Mouse (Mus musculus) megakaryocyte-erythroid progenitor cell, adult 5-6 weeks (primary cell): ENCODE data around the gene Insl6. TPM values are rescaled to one million over a fixed set of nuclear protein-coding genes. Genes with fewer than 3 reads are reported as not detected.

Experiments used
- ATAC-seq: replicated peaks from 2 replicates; pipeline ENCODE4 v1.8.0; 2016; ENCODE audit warnings: mild to moderate bottlenecking, inconsistent platforms; ENCODE audit not compliant: severe bottlenecking, poor library complexity, low FRiP score, low TSS enrichment
- total RNA-seq, 2 experiments: library from RNA; stranded (forward) in 1 of 2; stranded (reverse) in 1 of 2; fragments of 200-1000, 215-1000 nt in 1 of 2; fragments of >200 nt in 1 of 2; fragmentation: Nextera tagmentation in 1 of 2; gene quantifications; 2 replicates each; pipeline ENCODE4 v1.2.3; 2014 to 2017

Insl6 gene
- total RNA-seq, 2 experiments from 2014 or later = 1.9 TPM; not detected in 1

DNA sequence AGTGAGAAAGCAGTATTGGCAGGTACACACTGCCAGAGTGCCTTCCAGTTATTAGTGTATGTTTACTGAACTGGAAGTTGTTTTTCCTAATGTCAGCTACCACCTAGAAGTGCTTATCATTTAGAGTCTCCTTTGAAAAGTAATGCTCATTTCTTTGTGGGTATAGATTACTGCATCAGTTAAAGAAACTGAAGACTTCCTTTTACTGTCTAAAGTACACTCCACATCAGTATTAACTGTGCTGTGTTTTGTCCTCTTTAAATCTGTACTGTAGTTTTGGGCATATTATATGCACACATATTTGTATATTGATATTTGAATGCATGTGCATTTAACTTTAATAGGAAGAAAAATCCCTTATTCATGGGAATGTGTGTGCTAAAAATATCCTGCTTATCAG lies 29.0 kb downstream of the Insl6 start:
- no peak for ATAC-seq

DNA sequence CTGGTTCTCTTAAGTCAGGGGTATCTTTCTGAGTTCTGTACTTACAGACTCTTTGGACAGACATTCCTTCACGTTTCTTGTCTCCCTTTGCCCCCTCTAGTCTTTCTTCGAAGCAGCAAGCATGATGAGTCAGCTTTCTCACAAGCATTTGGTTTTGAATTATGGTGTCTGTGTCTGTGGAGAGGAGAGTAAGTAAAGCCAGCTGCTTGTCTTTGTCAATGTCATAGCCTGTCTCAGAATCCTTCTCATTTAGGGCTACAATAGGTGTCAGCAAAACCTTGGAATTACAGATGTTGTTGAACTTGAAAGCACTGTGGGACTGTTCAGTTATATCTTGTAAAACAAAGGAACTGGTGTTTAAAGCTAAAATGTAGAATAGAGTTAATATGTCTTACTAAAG lies 30.4 kb downstream of the Insl6 start:
- ATAC-seq = no peak

DNA sequence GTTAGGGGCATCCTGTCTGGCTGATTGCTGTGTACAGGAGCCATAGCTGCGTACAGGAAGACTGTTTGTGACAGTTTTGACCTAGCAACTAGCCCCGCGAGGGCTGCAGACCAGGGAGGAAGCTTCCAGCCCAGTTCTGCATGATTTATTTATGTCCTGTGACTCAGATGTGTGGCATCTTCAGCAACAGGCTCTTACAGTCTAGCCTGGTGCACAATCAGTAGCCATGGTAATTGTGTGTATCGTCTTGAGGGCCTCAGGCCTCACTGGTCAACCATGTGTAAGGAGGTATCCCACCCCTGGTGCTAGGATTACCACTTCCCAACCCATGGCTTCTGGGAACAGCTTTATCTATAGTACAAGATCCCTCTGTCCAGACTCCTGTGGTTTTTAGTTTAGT lies 32.6 kb downstream of the Insl6 start:
- no peak for ATAC-seq

DNA sequence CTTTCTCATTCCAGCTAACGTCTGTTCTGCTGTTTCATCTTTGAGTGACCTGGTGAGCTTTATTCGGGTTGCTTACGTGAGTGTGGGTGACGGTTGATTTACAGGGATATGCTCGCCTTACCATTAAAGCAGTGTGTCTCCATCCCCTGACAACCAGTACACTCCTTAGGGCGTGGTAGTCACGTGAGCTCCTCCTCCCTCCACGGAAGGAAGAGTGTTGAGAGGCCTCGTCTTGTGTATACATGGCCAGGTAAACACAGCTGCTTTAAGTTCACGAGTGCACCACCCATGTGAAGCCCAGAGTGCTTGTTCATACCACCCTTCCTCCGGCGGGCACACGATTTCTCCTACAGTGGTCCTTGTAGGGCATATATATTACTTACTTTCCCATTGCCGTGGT lies 33.6 kb downstream of the Insl6 start:
- ATAC-seq = no peak

DNA sequence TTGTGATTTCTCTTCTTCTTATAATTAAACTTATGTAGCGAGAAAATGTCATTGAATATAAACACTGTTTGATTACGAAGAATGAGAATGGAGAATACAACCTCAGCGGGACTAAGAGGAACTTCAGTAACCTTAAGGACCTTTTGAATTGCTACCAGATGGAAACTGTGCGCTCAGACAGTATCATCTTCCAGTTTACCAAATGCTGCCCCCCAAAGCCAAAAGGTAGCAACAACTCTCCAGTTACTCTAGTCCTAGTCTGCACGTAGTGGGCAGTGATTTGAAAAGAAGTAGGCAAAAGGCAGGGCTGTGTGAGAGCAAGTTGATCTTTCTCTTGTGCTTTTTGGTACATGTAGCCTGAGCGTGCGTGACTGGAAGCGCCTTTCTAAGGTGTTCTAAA lies 37.3 kb downstream of the Insl6 start:
- no peak for ATAC-seq

DNA sequence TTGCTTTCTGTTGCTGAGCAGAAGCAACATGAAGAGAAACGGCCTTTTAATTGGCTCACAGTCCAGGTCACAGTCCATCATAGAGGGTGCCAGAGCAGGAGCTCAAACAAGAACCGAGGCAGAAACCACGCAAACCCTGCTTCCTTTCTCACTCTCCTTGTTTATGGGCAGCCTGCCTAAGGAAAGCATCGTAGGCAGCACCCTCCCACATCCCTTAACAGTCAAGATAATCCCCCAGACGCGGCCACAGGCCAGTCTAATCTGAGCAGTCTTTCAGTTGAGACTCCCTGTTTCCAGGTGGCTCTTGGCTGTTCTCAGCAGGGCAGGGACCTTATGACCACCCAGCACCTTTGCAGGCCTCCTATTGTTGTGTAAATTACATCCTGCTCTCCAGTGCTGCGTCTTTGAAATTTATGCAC lies 39.7 kb downstream of the Insl6 start:
- ATAC-seq = no peak

DNA sequence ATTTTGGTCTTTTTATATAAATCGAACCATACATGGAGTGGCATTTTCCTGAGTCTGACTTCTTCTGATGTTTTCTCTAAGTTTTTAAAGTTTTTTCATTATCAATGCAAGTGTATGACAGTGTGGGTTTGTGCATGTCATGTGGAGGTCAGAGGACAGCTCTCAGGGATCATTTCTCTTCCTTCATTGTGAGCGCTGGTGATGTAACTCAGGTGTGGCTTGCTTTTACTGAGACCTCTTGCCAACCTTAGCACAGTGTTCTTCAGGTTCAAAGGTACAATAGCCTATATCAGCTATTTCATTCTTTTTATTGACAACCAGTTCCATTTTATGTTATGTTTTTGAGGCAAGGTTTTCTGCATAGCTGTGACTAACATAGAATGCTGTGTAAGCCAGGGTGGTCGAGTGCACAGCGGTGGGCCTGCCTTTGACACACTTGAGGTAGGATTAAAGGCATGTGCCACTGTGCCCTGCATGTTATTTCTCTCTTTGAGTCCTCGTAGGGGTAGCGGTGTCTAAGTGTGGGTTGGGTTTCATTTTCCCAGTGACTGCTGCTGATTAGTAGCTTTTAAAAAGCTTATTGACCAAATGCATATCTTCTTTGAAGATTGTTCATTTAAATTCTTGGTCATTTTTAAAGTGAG lies 46.1 kb downstream of the Insl6 start:
- no peak for ATAC-seq

DNA sequence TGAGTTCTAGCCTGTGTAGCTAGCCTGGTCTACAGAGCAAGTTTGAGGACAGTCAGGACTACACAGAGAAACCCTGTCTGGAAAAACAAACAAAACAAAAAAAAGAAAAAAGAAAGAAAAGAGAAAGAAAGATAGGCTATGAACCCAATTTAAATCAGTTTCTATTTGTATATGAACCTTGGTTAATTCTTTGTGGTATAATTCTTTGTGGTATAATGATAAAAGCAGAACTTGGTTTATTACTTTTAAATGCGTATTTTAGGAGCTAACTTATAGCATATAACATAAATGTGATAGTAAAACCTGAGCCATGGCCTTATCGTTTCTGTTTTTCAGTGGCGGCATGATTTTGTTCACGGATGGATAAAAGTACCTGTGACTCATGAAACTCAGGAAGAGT lies 48.7 kb downstream of the Insl6 start:
- ATAC-seq = no peak

DNA sequence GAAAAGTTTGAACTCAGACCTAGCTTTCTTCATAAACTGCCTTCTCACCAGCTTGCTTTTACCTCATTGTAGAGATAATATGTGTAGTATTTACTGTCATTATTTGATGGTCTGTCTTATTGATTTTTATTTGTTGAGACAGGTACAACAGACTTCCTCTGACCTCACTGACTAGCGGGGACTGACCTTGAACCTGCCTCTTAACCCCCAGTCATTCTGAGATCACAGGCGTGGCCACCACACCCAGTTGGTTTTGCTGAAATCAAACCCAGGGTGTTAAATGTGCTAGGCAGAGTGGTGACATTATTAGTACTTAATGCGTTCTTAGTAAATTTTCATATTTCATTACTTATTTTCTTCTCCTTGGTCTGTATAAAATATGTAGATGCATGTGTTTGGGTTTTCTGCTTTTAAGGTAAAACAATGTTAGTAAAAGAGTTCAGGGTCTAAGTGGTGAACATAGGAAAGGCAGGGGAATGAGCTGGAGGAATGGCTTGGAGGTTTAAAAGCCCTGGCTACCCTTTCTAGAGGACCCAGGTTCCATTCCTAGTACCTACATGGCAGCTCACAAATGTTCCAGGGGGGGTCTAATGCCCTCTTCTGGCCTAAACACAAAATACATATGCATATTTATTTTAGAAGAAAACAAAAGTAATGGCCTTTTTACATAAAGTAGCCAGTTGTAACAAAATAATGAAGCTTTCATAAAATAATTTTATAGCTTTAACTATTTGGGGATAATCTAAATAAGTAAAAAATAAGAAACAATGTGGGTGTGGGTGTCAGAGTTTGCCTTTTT lies 52.9 kb downstream of the Insl6 start:
- ATAC-seq = no peak

Other genes with a start within 250 kb of the Insl6 start
- 51.2 and 73.7 TPM in 2 replicates for gene Rcl1, start 224.0 kb downstream of the Insl6 start, total RNA-seq (2014; fragmentation: Nextera tagmentation)
- gene Rcl1, start 224.0 kb downstream of the Insl6 start, total RNA-seq (2017) = 99.9 and 100 TPM in 2 replicates
- 45.8 and 57.1 TPM in 2 replicates for gene Jak2, start 73.5 kb downstream of the Insl6 start, total RNA-seq (2014; fragmentation: Nextera tagmentation)
- 82.8 and 85.8 TPM in 2 replicates for gene Jak2, start 73.5 kb downstream of the Insl6 start, total RNA-seq (2017)
- gene Rln1, start 9.3 kb upstream of the Insl6 start, total RNA-seq (2014; fragmentation: Nextera tagmentation) = not detected in 2 replicates
- not detected in 2 replicates for gene Rln1, start 9.3 kb upstream of the Insl6 start, total RNA-seq (2017)
- gene Plgrkt, start 42.0 kb upstream of the Insl6 start, total RNA-seq (2014; fragmentation: Nextera tagmentation) = 93.6 and 136 TPM in 2 replicates
- gene Plgrkt, start 42.0 kb upstream of the Insl6 start, total RNA-seq (2017) = 85.1 and 96.4 TPM in 2 replicates
- 1.3 and 1.9 TPM in 2 replicates for gene Cd274, start 42.1 kb upstream of the Insl6 start, total RNA-seq (2014; fragmentation: Nextera tagmentation)
- gene Cd274, start 42.1 kb upstream of the Insl6 start, total RNA-seq (2017) = 3.1 and 4.7 TPM in 2 replicates
- 0.42 TPM in 1 of 2 replicates, not detected in the other for gene Pdcd1lg2, start 85.6 kb upstream of the Insl6 start, total RNA-seq (2014; fragmentation: Nextera tagmentation)
- gene Pdcd1lg2, start 85.6 kb upstream of the Insl6 start, total RNA-seq (2017) = not detected in 2 replicates
- gene Ric1, start 196.9 kb upstream of the Insl6 start, total RNA-seq (2014; fragmentation: Nextera tagmentation) = 14.8 and 17.0 TPM in 2 replicates
- gene Ric1, start 196.9 kb upstream of the Insl6 start, total RNA-seq (2017) = 11.1 and 13.0 TPM in 2 replicates